Comparison of ENCODE assay signal across 8 mouse cellular contexts in genomic region chr12:99391942-99392880, GRCm38 (mm10).
DNase-seq lines count a peak whose midpoint lies in the region; ATAC-seq and TF ChIP-seq lines count a peak whose summit lies in the region.

No protein-coding gene starts in this region.

- TF ChIP-seq CTCF in bone marrow macrophage, adult 2 months (IDR thresholded peaks at IDR 0.05; ENCODE audit: low read depth, low read length): no peak
- no peak for TF ChIP-seq CTCF in embryonic fibroblast, embryonic 13.5 days (IDR thresholded peaks at IDR 0.05; ENCODE audit: borderline replicate concordance, insufficient read depth, low read length)

- peaks cover 13% of the 10 kb centered on the region for H3K4me1 ChIP-seq in bone marrow macrophage, adult 2 months (ENCODE audit: control insufficient read depth, insufficient read depth, low read length)
- no peaks in the 10 kb centered on the region for H3K4me1 ChIP-seq in embryonic fibroblast, embryonic 13.5 days (ENCODE audit: control insufficient read depth, insufficient read depth, low read length)
- no peaks in the 10 kb centered on the region for H3K4me1 ChIP-seq in kidney, embryonic 14.5 days (ENCODE audit: control insufficient read depth, insufficient read depth, low read length)
- H3K4me1 ChIP-seq in limb, embryonic 15.5 days: peaks cover 23% of the 10 kb centered on the region

- no peaks in the 10 kb centered on the region for H3K27me3 ChIP-seq in kidney, embryonic 14.5 days (ENCODE audit: control insufficient read depth, insufficient read depth, low read length)
- H3K27me3 ChIP-seq in limb, embryonic 15.5 days: no peaks in the 10 kb centered on the region

- WGBS in kidney, embryonic 14.5 days: 1% methylated on average over 85 of the region's 87 CpGs
- WGBS in limb, embryonic 15.5 days: under 1% methylated on average over 86 of the region's 87 CpGs

- no peak for TF ChIP-seq POLR2A in bone marrow macrophage, adult 2 months (IDR thresholded peaks at IDR 0.05; ENCODE audit: borderline replicate concordance, low read depth, low read length)
- peak; percentile 26 for TF ChIP-seq POLR2A in embryonic fibroblast, embryonic 13.5 days (IDR thresholded peaks at IDR 0.05; ENCODE audit: low read depth, low read length)

- ATAC-seq in kidney, embryonic 14.5 days (ENCODE audit: low FRiP score, low TSS enrichment): peak; percentile 90
- ATAC-seq in limb, embryonic 15.5 days (ENCODE audit: insufficient number of reproducible peaks, low FRiP score, low TSS enrichment, low read depth): peak; percentile 91

- peaks cover 10% of the 10 kb centered on the region for H3K36me3 ChIP-seq in kidney, embryonic 14.5 days (ENCODE audit: control insufficient read depth, insufficient read depth, low read length)
- H3K36me3 ChIP-seq in limb, embryonic 15.5 days: peaks cover 11% of the 10 kb centered on the region; the same call in 1 of the 2 replicates

- H3K27ac ChIP-seq in bone marrow macrophage, adult 2 months (ENCODE audit: insufficient read depth, low read depth, low read length): peak overlapping the region; percentile 73
- peak overlapping the region; percentile 59 for H3K27ac ChIP-seq in embryonic fibroblast, embryonic 13.5 days (ENCODE audit: insufficient read depth, low read length)
- peak overlapping the region; percentile 93 for H3K27ac ChIP-seq in kidney, embryonic 14.5 days (ENCODE audit: low read depth, low read length)
- H3K27ac ChIP-seq in limb, embryonic 15.5 days: peak overlapping the region; percentile 96

- H3K4me2 ChIP-seq in kidney, embryonic 14.5 days (replicated peaks; ENCODE audit: low read depth, low read length): peak overlapping the region; percentile 89
- peak overlapping the region; percentile 81 for H3K4me2 ChIP-seq in limb, embryonic 15.5 days

- H3K9me3 ChIP-seq in kidney, embryonic 14.5 days (ENCODE audit: control insufficient read depth, low read length): no peaks in the 10 kb centered on the region
- no peaks in the 10 kb centered on the region for H3K9me3 ChIP-seq in limb, embryonic 15.5 days

- peak; percentile 100 for DNase-seq in A20 (ENCODE audit: low read depth, low spot score)
- DNase-seq in heart, adult 9 months (ENCODE audit: low spot score in 2 of 2): peak; percentile 99 to 100
- DNase-seq in monocyte, adult 2 months (ENCODE audit: low read depth in 1 of 2, low spot score in 2 of 2): peak; percentile 95
- peak; percentile 97 to 98 for DNase-seq in spleen, postnatal 36 days (ENCODE audit: low spot score in 2 of 2)

- peak overlapping the region; percentile 89 for H3K9ac ChIP-seq in kidney, embryonic 14.5 days (ENCODE audit: low read depth, low read length)
- peak overlapping the region; percentile 87 for H3K9ac ChIP-seq in limb, embryonic 15.5 days

- peak overlapping the region; percentile 94 for H3K4me3 ChIP-seq in bone marrow macrophage, adult 2 months (ENCODE audit: insufficient read depth, low read length)
- H3K4me3 ChIP-seq in embryonic fibroblast, embryonic 13.5 days (ENCODE audit: insufficient read depth, low read length): peak overlapping the region; percentile 67
- H3K4me3 ChIP-seq in kidney, embryonic 14.5 days (ENCODE audit: low read length): peak overlapping the region; percentile 93
- peak overlapping the region; percentile 94 for H3K4me3 ChIP-seq in limb, embryonic 15.5 days

Comparison
In these comparisons a context has a peak if more than half of its experiments do, and no peak if none do; other contexts are left out.
1. Peak in every context shown above with its lines: DNase-seq, ATAC-seq, H3K4me3 ChIP-seq and H3K27ac ChIP-seq.